Mouse (Mus musculus): ENCODE results near the gene Ina. TPM values are rescaled to one million over a fixed set of nuclear protein-coding genes. Genes with fewer than 3 reads are reported as not detected.

Ina gene
- polyA plus RNA-seq, 1 experiment from 2014 or later = 0.37 TPM

DNA sequence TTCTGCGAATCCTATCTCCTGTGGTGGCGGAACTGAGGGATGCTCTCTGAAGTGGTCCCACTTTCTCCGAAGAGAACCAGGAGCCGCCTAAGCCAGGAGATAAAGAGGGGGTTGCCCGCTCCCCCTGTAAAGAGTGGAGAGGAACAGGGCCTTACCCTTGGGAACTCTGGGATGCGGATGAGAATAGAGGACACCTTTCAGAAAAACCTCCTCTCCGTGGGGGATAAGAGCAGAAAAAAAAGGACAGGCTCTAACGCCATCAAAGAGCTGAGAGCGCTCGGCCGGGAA is 395 bp upstream of the Ina start:
- DNase-seq (no peak), ATAC-seq (ENCODE audit: insufficient read depth) (no peak)
- no peaks in the 10 kb centered on the region for H3K9me3 ChIP-seq (ENCODE audit: low read depth, low read length)
- H3K4me1 ChIP-seq (ENCODE audit: insufficient read depth) = peaks cover 4% of the 10 kb centered on the region; the same call in 1 of the 2 replicates
- peak overlapping the region; percentile 46 for H3K4me3 ChIP-seq (ENCODE audit: low read depth, low read length)
- peaks cover 49% of the 10 kb centered on the region for H3K27me3 ChIP-seq (ENCODE audit: insufficient read depth, low read length)
- WGBS = 1% methylated on average over 11 of the region's 11 CpGs
- no peak overlapping the region for H3K27ac ChIP-seq (ENCODE audit: low read depth)
- TF ChIP-seq CTCF (IDR thresholded peaks at IDR 0.05; ENCODE audit: low read depth) = no peak
- no peaks in the 10 kb centered on the region for H3K36me3 ChIP-seq (ENCODE audit: insufficient read depth)
- H3K4me2 ChIP-seq = peak overlapping the region; percentile 79
- H3K9ac ChIP-seq = no peak overlapping the region

DNA sequence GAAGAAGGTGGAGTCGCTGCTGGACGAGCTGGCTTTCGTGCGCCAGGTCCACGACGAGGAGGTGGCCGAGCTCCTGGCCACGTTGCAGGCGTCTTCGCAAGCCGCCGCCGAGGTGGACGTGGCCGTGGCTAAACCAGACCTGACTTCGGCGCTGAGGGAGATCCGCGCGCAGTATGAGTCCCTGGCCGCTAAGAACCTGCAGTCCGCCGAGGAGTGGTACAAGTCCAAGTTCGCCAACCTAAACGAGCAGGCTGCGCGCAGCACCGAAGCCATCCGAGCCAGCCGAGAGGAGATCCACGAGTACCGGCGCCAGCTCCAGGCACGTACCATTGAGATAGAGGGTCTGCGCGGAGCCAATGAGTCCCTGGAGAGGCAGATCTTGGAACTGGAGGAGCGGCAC is 898 bp downstream of the Ina start:
- WGBS = under 1% methylated on average over 37 of the region's 37 CpGs
- ATAC-seq (ENCODE audit: insufficient read depth) = no peak; the same call in 1 of the 2 replicates
- Histone ChIP-seq H3K4me1 (ENCODE audit: insufficient read depth) (peaks cover 4% of the 10 kb centered on the region; the same call in 1 of the 2 replicates), H3K9ac (no peak overlapping the region), H3K9me3 (ENCODE audit: low read depth, low read length) (no peaks in the 10 kb centered on the region), H3K27me3 (ENCODE audit: insufficient read depth, low read length) (peaks cover 49% of the 10 kb centered on the region), H3K4me3 (ENCODE audit: low read depth, low read length) (peak overlapping the region; percentile 46), H3K4me2 (peak overlapping the region; percentile 79), H3K27ac (ENCODE audit: low read depth) (no peak overlapping the region), H3K36me3 (ENCODE audit: insufficient read depth) (no peaks in the 10 kb centered on the region)
- no peak for DNase-seq
- TF ChIP-seq CTCF (IDR thresholded peaks at IDR 0.05; ENCODE audit: low read depth) = no peak

DNA sequence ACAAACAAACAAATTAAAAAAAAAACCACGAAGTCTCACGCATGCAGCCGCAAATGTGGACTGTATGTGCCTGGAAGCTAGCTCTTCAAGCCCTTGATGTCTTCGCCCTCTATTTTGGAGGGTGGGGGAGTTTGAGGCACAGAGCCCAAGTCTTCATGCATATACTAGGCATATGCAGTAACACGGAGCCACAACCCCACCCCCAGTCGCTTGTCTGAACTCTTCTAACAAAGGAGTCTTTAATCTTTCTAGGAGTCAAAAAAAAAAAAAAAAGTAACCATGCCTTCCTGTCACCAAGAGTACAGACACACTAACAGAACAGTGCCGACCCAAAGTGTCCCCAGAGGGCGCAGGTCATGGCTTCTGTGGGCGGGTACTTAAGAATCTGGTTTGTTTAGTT is 1.5 kb downstream of the Ina start:
- H3K9ac ChIP-seq = no peak overlapping the region
- DNase-seq (no peak), ATAC-seq (ENCODE audit: insufficient read depth) (no peak)
- no peak overlapping the region for H3K27ac ChIP-seq (ENCODE audit: low read depth)
- WGBS = 6% methylated on average over 9 of the region's 9 CpGs
- H3K9me3 ChIP-seq (ENCODE audit: low read depth, low read length) = no peaks in the 10 kb centered on the region
- no peaks in the 10 kb centered on the region for H3K36me3 ChIP-seq (ENCODE audit: insufficient read depth)
- H3K4me1 ChIP-seq (ENCODE audit: insufficient read depth) = peaks cover 4% of the 10 kb centered on the region; the same call in 1 of the 2 replicates
- H3K4me2 ChIP-seq = no peak overlapping the region; the same call in 1 of the 2 replicates
- no peak overlapping the region for H3K4me3 ChIP-seq (ENCODE audit: low read depth, low read length)
- no peak for TF ChIP-seq CTCF (IDR thresholded peaks at IDR 0.05; ENCODE audit: low read depth)
- H3K27me3 ChIP-seq (ENCODE audit: insufficient read depth, low read length) = peaks cover 49% of the 10 kb centered on the region

DNA sequence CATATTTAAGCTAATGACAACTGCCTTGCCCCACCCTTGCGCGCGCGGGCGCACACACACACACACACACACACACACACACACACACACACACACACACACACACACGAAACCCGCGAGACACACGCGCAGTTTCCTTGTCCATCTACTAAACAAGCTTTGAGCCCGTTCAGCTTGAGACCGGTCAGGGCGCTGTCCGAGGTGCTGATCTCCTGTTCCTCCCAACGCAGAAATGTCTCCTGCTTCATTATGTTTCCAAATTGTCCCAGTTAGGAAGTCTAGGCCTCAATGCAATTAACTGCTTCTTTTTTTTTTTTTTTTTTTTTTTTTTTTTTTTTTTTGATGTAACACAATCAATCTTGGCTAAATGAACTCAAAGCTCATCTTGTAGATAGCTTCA is 2.0 kb downstream of the Ina start:
- DNase-seq (peak; percentile 95), ATAC-seq (ENCODE audit: insufficient read depth) (no peak)
- Histone ChIP-seq H3K4me1 (ENCODE audit: insufficient read depth) (peaks cover 4% of the 10 kb centered on the region; the same call in 1 of the 2 replicates), H3K4me3 (ENCODE audit: low read depth, low read length) (no peak overlapping the region), H3K27ac (ENCODE audit: low read depth) (no peak overlapping the region), H3K36me3 (ENCODE audit: insufficient read depth) (no peaks in the 10 kb centered on the region), H3K4me2 (no peak overlapping the region), H3K9me3 (ENCODE audit: low read depth, low read length) (no peaks in the 10 kb centered on the region), H3K9ac (no peak overlapping the region), H3K27me3 (ENCODE audit: insufficient read depth, low read length) (peaks cover 48% of the 10 kb centered on the region)
- TF ChIP-seq CTCF (IDR thresholded peaks at IDR 0.05; ENCODE audit: low read depth) = no peak
- 1% methylated on average over 15 of the region's 15 CpGs for WGBS

DNA sequence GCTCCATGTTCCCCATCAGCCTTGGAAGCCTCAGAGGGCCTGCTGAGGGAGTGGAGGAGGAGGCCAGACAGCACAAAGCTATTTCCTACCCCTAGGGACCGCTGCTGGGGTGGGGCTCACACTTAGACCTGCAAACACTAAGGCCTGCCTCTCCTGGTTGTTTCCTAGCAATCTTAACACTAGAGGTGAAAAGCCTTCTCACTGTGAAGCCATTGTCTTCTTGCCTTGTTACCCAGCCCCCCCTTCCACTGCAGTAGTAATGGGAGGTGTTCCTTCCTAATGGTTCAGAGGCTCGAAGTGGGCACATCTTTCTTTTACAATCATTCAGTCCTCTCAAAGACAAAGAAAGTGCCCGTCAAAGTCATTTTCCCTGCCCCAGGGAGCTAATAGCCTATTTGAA is 3.3 kb downstream of the Ina start:
- peaks cover 39% of the 10 kb centered on the region for H3K27me3 ChIP-seq (ENCODE audit: insufficient read depth, low read length)
- no peak for DNase-seq
- H3K9me3 ChIP-seq (ENCODE audit: low read depth, low read length) = no peaks in the 10 kb centered on the region
- no peak overlapping the region for H3K9ac ChIP-seq
- H3K27ac ChIP-seq (ENCODE audit: low read depth) = no peak overlapping the region
- ATAC-seq (ENCODE audit: insufficient read depth) = no peak
- H3K36me3 ChIP-seq (ENCODE audit: insufficient read depth) = no peaks in the 10 kb centered on the region
- no peak for TF ChIP-seq CTCF (IDR thresholded peaks at IDR 0.05; ENCODE audit: low read depth)
- H3K4me3 ChIP-seq (ENCODE audit: low read depth, low read length) = no peak overlapping the region
- H3K4me2 ChIP-seq = no peak overlapping the region
- WGBS = 11% methylated on average over 3 of the region's 3 CpGs
- peaks cover 4% of the 10 kb centered on the region; the same call in 1 of the 2 replicates for H3K4me1 ChIP-seq (ENCODE audit: insufficient read depth)

DNA sequence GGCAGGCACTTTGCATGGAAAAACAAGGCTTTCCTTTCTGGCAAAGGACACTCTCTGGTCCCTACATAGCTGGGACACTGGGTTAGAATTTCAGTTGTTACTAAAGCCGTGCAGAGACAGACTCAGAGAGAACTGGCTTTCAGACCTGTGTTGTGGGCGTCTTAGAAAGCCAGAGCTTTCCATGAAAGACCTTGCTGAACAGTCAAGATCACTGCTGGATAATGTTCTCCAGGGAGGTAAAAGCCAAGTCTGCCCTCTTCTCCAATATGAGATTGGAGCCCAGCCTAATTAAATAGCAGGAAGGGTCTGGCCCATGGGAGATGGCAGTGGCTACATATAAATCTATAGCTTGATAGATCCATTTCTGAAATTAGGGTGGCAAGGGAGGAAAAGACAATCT is 3.8 kb downstream of the Ina start:
- H3K4me1 ChIP-seq (ENCODE audit: insufficient read depth) = peaks cover 4% of the 10 kb centered on the region; the same call in 1 of the 2 replicates
- no peak overlapping the region for H3K4me2 ChIP-seq
- DNase-seq (no peak), ATAC-seq (ENCODE audit: insufficient read depth) (no peak)
- peaks cover 34% of the 10 kb centered on the region for H3K27me3 ChIP-seq (ENCODE audit: insufficient read depth, low read length)
- TF ChIP-seq CTCF (IDR thresholded peaks at IDR 0.05; ENCODE audit: low read depth) = no peak
- H3K36me3 ChIP-seq (ENCODE audit: insufficient read depth) = no peaks in the 10 kb centered on the region
- WGBS = 43% methylated on average over 2 of the region's 2 CpGs
- H3K9me3 ChIP-seq (ENCODE audit: low read depth, low read length) = no peaks in the 10 kb centered on the region
- H3K4me3 ChIP-seq (ENCODE audit: low read depth, low read length) = no peak overlapping the region
- H3K9ac ChIP-seq = no peak overlapping the region
- H3K27ac ChIP-seq (ENCODE audit: low read depth) = no peak overlapping the region

DNA sequence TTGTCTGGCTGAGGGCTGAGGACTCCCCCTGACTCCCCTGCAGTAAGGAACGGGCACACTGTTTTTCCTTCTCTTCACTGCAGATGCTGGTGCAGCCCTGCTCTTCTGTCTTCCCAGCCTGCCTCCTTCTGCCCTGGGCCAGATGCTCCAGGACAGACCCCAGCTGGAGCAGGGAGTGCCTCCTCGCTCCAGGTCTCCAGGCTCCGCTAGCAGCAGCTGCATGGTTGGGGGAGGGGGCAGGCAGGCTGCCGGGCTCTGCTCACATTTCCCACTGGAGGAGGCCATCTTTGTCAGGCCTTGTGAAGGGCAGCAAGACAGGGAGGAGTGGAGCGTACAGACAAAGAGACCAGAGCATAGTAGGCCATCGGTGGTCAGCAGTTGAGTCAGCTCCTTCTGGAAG is 4.8 kb downstream of the Ina start:
- H3K36me3 ChIP-seq (ENCODE audit: insufficient read depth) = no peaks in the 10 kb centered on the region
- H3K4me3 ChIP-seq (ENCODE audit: low read depth, low read length) = no peak overlapping the region
- no peak overlapping the region for H3K27ac ChIP-seq (ENCODE audit: low read depth)
- no peak overlapping the region for H3K9ac ChIP-seq
- no peaks in the 10 kb centered on the region for H3K9me3 ChIP-seq (ENCODE audit: low read depth, low read length)
- ATAC-seq (ENCODE audit: insufficient read depth) = no peak
- peaks cover 24% of the 10 kb centered on the region for H3K27me3 ChIP-seq (ENCODE audit: insufficient read depth, low read length)
- DNase-seq = no peak
- WGBS = 23% methylated on average over 6 of the region's 6 CpGs
- H3K4me2 ChIP-seq = no peak overlapping the region
- H3K4me1 ChIP-seq (ENCODE audit: insufficient read depth) = peaks cover 4% of the 10 kb centered on the region; the same call in 1 of the 2 replicates
- TF ChIP-seq CTCF (IDR thresholded peaks at IDR 0.05; ENCODE audit: low read depth) = no peak

DNA sequence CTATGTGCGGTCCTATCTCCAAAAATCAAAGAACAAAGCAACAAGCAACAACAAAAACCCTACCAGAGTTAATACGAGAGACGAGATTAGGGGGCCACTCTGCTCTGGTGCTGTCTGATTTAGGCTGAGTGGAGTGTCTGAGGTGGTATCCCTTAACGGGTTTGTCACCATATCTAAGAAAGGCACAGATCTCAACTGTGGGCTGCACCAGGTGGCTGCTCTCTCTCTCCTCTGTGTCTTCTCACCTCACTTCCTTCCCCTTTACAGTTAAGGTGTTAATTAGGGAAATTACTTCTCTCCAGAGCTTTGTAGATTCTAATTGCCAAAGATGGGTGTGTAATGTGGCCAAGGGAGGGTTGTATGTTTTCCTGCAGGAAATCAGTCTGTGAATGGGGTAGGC is 8.2 kb downstream of the Ina start:
- Histone ChIP-seq H3K4me3 (ENCODE audit: low read depth, low read length) (no peak overlapping the region), H3K9ac (no peak overlapping the region), H3K27me3 (ENCODE audit: insufficient read depth, low read length) (0 out of 2 replicates have a peak, but pooled peaks cover 4% of the 10 kb centered on the region), H3K36me3 (ENCODE audit: insufficient read depth) (no peaks in the 10 kb centered on the region), H3K9me3 (ENCODE audit: low read depth, low read length) (no peaks in the 10 kb centered on the region), H3K4me2 (no peak overlapping the region), H3K4me1 (ENCODE audit: insufficient read depth) (peaks cover 7% of the 10 kb centered on the region; the same call in 1 of the 2 replicates), H3K27ac (ENCODE audit: low read depth) (no peak overlapping the region)
- 83% methylated on average over 4 of the region's 4 CpGs for WGBS
- ATAC-seq (ENCODE audit: insufficient read depth) = no peak
- DNase-seq = no peak
- TF ChIP-seq CTCF (IDR thresholded peaks at IDR 0.05; ENCODE audit: low read depth) = no peak
